Mouse (Mus musculus) ES-E14 (cell line): ENCODE data around the gene Izumo1r.

Source experiments
- HCFC1 ChIP-seq: IDR thresholded peaks from 2 replicates; pipeline ENCODE4 v1.6.1; 2012; ENCODE audit warnings: low read length, inconsistent platforms, borderline replicate concordance; ENCODE audit not compliant: insufficient read depth
- ZC3H11A ChIP-seq: IDR thresholded peaks from 2 replicates; pipeline ENCODE4 v1.6.1; 2012; ENCODE audit warnings: low read depth, mild to moderate bottlenecking, inconsistent platforms, low read length, borderline replicate concordance
- ZNF384 ChIP-seq: IDR thresholded peaks from 2 replicates; pipeline ENCODE4 v1.6.1; 2012; ENCODE audit warnings: low read depth, low read length, inconsistent platforms

DNA sequence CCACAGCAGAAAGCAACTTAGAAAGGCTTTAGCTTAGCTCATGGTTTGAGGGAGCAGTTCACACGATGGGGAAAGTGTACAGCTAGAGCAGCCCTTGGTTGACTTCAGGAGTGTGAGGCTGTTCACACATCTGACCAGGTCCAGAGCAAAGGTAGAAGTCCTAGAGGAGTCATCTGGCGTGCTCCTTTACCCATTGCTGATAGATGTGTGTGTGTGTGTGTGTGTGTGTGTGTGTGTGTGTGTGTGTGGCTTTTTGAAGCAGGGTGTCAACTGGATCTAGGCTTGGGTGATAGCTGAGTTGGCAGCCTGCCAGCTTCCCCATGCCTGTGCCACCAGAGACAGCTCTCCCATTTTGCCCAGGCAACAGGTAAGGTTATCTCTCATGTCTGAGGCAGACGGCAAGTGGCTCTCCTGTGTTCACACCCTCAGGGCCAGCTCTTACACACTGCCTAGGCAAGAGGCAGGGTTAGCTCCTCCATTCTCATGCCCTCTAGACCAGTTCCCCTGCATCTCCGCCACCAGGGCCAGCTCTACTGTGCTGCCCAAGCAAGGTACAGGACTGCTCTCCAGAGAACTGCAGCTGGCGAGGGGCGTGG, 15.9 kb downstream of the Izumo1r start:
- TF ChIP-seq HCFC1 = no peak
- TF ChIP-seq ZNF384 = no peak
- no peak for TF ChIP-seq ZC3H11A
